Mouse (Mus musculus): ENCODE results near the gene Ints11.

Gene Ints11

DNA sequence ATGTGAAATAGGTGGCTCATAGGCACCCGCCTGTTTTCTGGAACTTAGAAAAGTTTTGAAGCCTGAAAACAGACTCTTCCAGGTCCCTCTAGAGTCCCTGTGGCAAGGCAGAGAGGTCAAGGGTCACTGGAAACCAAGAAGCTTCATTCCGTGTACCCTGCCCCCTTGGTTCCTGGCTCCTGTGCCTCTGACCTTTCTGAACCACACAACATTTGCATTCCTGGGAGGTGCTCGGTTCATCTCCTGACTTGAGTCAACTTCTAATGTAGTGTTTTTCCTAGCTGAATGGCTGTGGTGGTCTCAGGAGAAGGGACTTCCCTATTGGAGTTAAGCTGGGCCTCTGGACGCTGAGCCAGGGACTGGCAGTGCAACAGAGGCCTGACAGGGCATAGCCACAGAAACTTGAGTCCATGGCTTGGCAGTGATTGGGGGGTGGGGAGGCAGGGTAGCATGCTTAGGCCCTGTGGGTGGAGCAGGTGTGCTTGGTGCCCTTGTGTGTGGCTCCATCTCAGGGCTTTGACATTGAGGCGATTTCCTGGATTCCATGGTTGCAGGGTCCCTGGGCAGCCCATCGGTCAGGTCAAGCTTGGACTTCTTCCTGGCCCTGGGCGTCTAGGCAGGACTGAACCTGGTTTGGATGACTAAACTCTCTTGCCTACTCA is 20.8 kb upstream of the Ints11 start:
- no peak for DNase-seq (ENCODE audit: low spot score)

DNA sequence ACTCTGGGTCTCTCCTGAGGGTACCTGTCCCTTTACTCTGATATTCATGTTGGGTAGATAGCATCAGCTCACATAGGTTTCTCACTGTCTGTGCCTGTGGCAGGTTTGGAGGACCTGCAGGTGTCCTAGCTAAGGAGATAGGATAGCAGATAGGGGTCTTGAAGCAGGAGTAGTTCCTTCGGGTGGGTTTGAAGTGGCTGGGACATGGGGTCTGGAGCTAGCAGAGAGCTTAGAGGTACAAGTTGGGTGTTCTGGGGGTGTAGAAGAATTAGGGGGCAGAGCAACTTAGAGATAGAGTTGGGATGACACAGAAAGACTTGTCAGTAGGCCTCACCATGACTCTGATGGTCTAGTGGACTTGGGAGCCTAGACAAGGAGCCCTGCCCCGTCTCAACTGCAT is 20.0 kb upstream of the Ints11 start:
- no peak for DNase-seq (ENCODE audit: low spot score)

DNA sequence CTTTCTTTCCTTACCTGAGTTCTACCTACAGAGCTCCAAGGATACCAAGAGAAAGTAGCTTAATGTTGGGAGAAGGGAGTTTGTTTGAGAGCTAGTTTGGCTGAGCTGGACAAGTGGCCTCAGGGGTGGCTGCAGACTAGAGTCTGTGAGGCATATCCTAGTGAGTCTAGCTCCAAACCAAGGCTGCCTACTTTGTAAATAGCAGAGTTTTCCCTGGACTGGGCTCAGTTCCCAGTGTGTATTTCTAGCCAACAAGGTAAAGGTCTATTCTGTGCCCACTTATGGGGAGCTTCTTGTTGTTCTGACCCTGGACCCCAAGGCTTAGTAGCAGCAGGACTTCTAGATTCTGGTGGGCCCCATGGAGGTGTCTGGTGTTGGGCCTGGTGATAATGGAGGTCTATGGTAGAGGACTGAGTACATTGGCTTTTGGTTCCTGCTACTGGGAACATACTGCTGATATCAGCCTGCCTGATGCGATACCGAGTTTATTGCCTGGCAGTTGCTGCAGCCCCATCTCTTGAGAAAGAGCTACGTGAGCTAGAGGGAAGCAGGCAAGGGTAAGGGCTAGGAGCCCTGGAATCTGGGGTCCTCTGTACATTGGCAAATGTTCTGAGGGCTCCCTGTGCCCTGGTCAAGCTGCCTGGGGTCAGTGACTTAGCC is 19.4 kb upstream of the Ints11 start:
- no peak for DNase-seq (ENCODE audit: low spot score)

DNA sequence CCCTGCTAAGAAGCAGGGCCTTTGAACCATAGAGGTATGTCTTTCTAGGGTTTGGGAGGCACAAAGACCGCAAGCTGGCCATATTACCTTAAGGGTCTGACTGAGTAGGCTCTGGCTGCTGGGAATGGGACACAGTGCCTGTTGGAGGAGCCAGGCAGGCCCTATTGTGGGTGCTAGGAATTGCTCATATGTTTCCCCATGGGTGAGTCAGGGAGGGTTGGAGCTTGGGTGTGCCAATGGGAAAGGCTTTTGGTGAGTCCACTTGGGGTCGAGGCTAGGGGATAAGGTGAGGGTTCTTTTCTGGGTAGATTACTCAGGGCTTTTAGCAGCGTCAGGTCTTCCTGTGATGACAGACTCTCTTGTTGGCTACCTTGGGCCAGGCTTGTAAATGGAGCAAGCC is 18.0 kb upstream of the Ints11 start:
- DNase-seq (ENCODE audit: low spot score), result no peak

DNA sequence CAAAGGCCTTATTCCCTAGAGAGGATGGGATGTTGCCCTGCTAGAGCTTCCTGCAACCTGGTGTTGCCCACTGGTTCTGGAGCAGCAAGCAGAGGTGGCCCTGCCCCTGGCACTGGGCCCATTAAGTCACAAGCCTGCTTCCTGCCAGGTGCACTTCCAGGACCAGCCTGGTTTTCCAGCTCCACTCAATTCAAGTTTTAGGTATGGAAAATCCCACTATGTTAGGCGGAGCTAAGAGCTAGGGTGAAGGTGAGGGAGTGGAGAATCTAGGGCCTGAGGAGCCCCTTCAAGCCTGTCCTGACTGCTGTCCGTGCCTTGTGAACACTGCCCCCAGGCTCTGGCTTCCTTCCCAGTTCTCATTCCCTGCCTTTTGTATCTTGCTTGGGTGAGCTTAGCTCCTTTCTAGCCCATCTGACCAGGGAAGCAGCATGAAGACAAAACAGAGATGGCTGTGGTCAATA is 17.4 kb upstream of the Ints11 start:
- no peak for DNase-seq (ENCODE audit: low spot score)

DNA sequence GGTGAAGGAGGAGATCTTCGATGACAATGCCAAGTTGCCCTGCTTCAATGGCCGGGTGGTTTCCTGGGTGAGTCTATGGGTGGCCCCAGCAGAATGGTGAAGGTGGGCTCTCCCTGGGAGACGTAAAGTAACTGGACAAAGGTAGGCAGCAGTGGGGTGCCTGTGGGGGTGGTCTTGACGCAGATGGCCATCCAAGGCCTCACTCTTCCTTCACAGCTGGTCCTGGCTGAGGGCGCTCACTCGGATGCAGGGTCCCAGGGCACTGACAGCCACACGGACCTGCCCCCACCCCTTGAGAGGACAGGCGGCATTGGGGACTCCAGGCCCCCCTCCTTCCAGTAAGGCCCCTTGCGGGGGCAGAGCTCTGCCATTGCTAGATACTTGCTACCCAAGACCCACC is 15.9 kb upstream of the Ints11 start:
- DNase-seq (ENCODE audit: low spot score), result no peak

DNA sequence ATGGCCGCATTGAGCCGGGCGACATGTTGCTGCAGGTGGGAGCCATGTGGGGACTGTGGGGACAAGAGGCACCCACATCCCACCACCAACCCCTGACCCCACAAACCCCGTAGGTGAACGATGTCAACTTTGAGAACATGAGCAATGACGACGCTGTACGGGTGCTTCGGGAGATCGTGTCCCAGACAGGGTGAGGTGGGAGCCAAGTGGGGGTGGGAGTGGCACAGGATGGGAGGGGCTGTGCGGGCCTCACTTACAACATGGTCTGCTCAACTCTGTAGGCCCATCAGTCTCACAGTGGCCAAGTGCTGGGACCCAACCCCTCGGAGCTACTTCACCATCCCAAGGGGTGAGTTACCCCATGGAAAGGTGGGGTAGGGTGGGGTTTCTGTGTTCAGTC is 14.4 kb upstream of the Ints11 start:
- no peak for DNase-seq (ENCODE audit: low spot score)

DNA sequence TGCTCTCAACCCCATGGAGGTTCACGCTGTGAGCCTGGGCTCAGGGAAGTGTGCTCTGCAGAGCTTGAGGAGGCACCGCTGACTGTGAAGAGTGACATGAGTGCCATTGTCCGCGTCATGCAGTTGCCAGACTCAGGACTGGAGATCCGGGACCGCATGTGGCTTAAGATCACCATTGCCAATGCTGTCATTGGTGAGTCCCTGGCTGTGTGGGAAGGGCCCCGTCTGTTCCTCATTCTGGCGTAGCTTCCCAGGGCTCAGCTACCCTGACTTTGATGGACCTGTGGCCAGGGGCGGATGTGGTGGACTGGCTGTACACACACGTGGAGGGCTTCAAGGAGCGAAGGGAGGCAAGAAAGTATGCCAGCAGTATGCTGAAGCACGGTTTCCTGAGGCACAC is 13.3 kb upstream of the Ints11 start:
- no peak for DNase-seq (ENCODE audit: low spot score)

DNA sequence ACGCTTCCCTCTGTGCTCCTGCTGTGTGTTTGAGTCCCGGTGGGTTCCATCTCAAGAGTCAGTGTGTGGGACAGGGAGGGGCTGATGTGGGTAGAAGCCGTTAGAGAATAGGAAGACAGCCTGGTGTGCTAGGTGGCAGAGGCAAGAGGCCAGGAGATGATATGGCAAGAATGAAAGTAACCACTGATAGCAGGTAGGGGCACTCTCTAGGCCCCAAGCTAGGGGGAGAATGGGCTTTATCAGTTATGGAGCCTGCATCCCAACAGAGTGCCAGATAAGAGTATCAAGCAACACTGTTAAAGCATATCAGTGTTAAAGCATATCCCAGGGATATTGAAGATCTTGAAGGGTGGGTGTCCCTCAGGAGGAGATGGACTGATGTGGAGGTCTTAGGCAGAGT is 12.5 kb upstream of the Ints11 start:
- DNase-seq (ENCODE audit: low spot score), result no peak

DNA sequence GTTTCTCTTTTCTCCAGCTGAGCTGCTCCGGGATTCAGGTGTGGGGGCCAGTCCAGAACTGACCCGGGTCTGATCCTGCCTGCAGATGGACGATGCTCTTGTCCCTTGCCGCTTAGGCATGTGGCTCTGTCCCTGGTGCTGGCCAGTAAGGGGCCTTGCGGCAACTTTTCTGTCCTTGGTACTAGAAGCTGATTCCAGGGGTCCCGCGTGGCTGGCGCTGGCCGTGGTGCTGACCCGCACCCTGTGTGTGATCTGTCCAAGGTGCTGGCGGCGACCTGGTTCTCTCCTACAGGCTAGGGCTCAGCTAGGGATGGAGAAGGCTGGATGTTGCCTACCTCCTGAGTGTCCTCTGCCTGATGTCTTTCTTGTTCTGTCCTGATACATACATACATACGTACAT is 10.0 kb upstream of the Ints11 start:
- DNase-seq (ENCODE audit: low spot score), result no peak

DNA sequence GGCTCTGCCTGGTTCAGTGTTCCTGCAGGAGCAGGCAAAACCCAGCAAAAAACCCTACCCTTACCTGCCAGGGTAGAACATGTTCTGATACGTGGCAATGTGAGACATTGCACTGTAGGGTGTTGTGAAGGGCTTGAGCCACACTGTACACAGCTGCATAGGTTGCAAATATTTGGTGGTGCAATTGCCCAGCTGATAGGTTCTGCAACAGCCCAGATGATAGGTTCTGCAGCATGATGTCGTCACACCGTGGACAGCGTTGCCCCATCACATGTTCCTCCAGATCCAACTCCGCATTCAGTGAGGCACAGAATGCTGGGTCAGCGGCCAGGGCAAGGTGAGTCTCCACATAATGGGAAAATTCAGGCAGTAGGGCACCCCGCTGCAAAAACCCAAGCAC is 7.6 kb upstream of the Ints11 start:
- no peak for DNase-seq (ENCODE audit: low spot score)

DNA sequence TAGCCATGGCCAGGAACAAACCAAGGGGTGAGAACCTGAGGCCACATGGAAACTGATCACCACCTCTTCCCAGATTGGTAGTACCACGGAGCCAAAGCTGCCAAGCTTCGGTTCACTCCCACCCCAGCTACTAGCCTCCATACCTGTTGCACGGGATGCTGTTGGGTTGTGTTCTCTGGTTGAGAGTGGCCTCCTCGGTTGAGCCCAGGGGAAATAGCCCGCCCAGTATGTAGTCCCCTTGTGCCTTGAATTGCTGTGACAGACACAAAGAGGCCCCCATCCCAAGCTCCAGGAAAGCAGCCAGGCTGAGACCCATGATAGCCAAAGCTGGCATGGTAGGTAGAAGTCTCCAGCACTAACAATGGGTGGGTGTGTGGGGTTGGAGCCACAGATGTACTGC is 6.3 kb upstream of the Ints11 start, which contains the start of gene Tas1r3:
Gene Tas1r3, minus strand, starts transcription at position 362 of the 400 bp plus-strand sequence.
- DNase-seq (ENCODE audit: low spot score), result no peak

DNA sequence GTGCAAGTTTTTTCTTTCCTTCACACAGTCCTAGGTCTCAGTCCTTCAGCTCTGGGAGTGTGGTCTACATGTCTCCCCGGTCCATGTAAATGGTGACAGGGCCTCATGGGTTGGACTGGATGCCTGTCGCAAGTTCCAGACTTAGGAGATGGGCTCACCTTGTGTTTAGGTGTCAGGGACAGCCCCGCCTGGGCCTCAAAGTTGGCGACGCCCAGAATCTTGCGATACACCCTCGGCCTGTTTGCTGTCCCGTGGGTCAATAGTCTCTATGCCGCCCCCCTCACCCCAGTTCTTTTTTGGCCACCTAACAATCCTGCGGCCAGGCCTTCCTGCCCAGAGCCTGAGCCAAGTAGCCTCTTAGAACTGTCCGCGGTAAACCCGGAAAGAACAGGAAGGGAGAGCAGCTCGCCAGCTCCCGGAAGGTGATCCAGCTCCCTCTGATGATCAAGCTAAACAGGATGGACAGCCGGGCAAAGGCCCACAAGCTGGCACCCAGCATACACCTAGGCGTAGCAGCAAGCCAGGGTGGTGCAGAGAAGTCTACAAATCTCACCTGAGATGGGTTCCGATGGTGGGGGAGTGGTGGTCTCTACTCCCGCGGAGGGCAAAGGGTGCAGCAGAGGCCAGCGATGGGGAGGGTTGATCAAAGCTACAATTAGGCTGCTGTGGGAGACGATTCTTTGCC is 590 bp upstream of the Ints11 start:
- DNase-seq (ENCODE audit: low spot score), result no peak

DNA sequence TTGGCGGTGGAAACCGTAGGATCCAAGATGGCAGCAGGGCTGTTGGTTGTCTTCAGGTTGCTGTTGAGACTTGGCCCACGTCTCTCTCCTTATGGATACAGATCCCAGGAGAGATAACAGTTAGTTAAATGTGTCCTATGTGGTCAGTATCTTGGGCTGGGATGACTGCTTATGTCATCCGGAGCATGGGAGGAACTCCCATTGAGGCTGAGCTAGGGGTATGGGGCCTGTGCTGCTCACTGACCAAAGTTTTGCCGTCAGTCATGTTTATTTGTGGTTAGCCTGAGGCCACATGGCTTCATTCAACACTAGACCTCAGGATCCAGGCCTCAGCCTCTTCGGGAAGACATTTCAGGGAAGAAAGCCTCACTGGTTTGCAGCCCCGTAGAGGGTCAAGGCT is 2.1 kb downstream of the Ints11 start:
- DNase-seq (ENCODE audit: low spot score), result no peak

DNA sequence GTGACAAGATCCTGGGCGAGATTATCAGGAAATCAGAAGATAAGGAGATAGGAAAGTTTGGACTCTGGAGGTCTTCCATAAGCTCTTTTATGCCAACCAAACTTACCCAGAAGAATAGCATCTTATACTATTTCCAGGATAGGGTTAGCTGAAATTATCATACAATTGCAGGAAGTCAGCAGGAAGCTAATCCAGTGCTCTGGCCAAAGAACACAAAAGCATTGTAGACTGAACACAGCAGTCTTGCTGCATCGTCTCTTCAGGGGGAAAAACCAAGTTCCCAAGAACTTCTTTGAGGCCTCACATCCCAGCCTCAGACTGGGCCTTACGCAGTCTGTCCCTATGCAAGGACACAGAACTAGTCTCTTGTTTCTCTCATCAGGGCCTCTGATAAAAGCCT is 14.2 kb downstream of the Ints11 start:
- DNase-seq (ENCODE audit: low spot score), result no peak

DNA sequence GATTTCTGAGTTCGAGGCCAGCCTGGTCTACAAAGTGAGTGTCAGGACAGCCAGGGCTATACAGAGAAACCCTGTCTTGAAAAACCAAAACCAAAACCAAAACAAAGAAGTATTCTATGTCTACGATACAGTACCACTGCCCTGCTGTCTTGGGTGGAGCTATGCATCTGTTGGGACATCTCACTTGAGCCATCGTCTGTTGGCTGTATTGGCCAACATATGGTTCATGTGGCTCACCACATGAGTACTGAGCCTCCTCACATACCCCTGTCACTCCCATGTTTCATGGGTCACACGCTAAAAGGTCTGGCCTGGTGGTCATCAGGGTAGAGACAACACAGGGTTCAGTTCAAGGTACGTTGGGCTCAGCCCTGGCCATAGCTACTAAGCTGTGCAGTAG is 17.0 kb downstream of the Ints11 start:
- no peak for DNase-seq (ENCODE audit: low spot score)

DNA sequence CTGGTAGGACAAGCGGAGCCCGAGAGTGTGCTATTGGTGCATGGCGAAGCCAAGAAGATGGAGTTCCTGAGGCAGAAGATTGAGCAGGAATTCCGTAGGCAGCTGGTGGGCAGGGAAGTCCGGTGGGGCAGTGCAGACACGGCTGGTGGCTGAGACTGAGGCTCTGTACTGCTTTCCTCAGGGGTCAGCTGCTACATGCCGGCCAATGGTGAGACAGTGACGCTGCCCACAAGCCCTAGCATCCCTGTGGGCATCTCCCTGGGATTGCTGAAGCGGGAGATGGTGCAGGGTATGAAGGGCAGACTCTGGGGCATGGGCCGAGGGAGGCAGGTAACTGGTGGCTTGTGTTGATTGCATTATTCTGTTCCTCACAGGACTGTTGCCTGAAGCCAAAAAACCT is 18.3 kb downstream of the Ints11 start:
- no peak for DNase-seq (ENCODE audit: low spot score)

DNA sequence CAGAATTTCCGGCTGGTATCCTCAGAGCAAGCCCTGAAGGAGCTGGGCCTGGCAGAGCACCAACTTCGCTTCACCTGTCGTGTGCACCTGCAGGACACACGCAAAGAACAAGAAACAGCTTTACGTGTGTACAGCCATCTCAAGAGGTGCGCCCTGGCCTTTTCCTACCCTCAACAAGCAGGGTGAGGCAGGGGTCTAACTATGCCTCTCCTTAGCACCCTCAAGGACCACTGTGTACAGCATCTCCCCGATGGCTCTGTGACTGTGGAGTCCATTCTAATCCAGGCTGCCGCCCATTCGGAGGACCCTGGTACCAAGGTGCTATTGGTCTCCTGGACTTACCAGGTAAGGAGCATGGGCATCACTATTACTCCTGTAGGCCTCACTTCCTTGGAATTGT is 18.8 kb downstream of the Ints11 start:
- DNase-seq (ENCODE audit: low spot score), result no peak

DNA sequence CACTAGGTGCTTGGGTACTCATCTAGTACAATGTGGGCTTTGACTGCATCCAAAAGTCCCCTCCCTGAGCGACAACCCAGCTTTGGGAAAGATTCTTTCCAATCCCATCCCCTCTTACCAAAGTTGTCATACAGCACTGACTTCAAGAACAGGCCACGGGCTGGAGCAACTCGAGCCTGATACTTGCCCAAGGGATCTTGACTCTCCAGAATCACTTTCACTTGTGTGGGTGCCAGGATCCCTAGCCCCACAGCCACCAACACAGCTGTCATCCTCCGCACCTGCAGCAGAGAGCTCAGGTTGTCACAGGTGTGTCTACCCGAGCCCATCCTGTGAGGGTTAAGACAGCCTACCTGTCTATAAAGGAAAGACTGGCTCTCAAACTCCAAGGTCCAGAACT is 20.0 kb downstream of the Ints11 start:
- DNase-seq (ENCODE audit: low spot score), result no peak

DNA sequence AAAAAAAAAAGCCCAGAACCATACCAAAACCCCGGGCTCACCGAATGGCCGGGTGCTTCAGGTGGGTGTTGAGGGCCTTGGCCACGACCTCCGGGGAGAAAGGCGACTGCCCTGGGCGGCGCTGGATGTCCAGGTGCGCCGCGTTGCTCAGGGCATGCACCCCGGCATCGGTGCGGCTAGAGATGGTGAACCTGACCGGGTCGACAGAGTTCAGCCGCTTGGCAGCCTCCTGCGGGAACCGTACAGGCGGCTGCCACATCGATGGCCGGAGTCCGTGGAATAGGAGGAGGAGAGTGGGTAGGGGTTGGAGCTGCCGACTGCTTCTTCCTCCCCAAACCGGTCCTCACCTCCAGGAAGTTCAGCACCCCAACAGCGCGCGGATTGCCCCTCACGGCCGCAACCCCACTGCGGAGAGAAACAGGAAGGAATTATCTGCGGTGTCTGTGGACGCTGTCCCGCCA is 21.7 kb downstream of the Ints11 start:
- no peak for DNase-seq (ENCODE audit: low spot score)

DNA sequence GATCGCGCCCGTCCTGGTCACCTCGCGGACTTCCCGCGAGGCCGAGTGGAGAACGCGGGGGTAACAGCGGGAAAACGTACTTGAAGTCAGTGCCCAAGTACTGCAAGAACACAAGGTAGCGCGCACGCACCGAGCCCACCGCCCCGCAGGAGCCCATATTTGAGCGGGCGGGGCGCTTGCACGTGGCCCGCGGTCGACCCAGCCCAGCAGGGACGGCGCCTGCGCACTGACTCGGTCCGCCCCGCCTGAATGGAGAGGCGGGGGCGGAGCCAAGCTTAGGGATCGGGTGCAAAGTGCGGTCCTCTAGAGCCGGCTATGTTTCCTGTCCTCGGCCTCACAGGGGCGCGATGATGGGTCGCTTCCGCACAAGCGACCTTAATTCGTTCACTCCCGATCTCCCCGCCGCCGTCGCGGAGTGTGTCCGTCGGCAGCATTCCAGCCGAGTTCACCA is 22.2 kb downstream of the Ints11 start, which contains the start of the genes Pusl1 and Acap3:
Gene Pusl1, minus strand, starts transcription at position 231 of the 451 bp plus-strand sequence.
Gene Acap3, plus strand, starts transcription at position 272 of the 451 bp plus-strand sequence.
- peak; percentile 97 for DNase-seq (ENCODE audit: low spot score)

DNA sequence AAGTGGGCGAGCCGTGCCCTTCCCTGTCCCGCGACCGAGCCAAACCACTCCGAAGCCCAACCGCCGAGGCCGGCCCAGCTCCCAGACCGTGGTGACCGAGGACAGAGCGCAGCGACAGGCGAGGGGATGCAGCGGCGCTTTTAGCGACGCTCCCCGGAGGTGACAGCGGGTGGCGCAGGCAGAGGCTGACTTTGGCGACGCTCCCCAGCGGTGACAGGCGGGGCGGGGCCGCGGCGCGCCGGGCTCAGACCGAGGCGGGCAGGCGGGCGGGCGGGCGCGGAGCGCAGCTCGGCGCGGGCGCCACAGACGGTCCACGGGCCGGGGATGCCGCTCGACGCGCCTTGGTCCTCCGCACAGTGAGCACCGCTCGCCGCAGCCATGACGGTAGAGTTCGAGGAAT is 22.7 kb downstream of the Ints11 start:
- DNase-seq (ENCODE audit: low spot score), result peak; percentile 80
